Mouse (Mus musculus): ENCODE measurements around the gene Cwc27.
A peak's percentile ranks its signal among the peaks of the same experiment; 100 is the strongest.

The Cwc27 gene

GRCm38 (mm10) chr13:104608516-104608915 is 208.4 kb downstream of the Cwc27 start:
- DNase-seq, result no peak

- no peak for DNase-seq
These were observed 210.0 kb downstream of the Cwc27 start for GRCm38 (mm10) chr13:104606786-104607580.

GRCm38 (mm10) chr13:104605111-104605510 is 211.8 kb downstream of the Cwc27 start:
- no peak for DNase-seq

GRCm38 (mm10) chr13:104602197-104602596 is 214.7 kb downstream of the Cwc27 start:
- no peak for DNase-seq

- no peak for DNase-seq
These were observed 215.2 kb downstream of the Cwc27 start for GRCm38 (mm10) chr13:104601783-104602182.

- no peak for DNase-seq
These were observed 220.7 kb downstream of the Cwc27 start for GRCm38 (mm10) chr13:104596199-104596598.

GRCm38 (mm10) chr13:104594820-104595351 is 222.1 kb downstream of the Cwc27 start:
- no peak for DNase-seq

GRCm38 (mm10) chr13:104590931-104591330 is 226.0 kb downstream of the Cwc27 start:
- DNase-seq, result no peak

- DNase-seq, result peak; percentile 14
These were observed 226.8 kb downstream of the Cwc27 start for GRCm38 (mm10) chr13:104590097-104590607.

- no peak for DNase-seq
These were observed 228.6 kb downstream of the Cwc27 start for GRCm38 (mm10) chr13:104588383-104588782.

Measured in cerebellum, adult 9-11 months (tissue).